Mouse (Mus musculus): Measurements from ENCODE around the gene Plekha8. TPM values are rescaled to one million over a fixed set of nuclear protein-coding genes. Genes with fewer than 3 reads are reported as not detected.

Plekha8 gene
- polyA plus RNA-seq, 1 experiment: 1.2 TPM

DNA sequence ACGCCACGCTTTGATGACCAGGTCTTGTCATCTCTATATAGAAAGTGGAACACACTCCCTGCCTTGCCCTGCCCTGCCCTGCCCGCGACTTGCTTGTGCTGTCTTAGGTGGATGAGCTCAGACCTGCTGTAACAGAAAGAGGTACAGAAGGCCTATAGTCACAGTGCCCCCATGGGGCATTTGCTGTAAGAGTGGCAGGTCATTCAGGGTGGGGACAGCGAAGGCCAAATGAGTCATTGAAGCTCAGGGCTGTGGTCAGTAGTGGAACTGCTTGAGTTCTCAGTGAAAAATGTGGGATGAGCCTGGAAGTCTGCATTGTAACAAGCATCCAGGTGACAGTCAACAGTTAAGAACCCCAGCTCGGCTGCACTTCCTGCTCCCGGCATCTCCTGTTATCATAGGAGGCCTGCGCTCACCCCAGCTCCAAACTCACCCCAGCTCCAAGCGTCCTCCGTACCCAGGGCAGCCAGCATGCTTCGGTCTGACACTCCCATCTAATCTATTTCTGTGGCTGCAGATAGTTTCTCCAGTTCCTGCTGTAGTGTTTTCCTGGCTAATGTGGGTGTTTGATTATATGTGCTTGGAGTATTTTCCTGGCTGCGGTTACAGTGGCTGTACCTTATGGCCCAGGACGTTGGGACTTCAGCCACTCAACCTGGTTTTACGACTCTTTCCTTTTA, 90.9 kb downstream of the Plekha8 start:
- H3K27me3 ChIP-seq (ENCODE audit: control insufficient read depth, insufficient read depth, low read length): no peaks in the 10 kb centered on the region
- H3K27ac ChIP-seq (ENCODE audit: insufficient read depth, low read length): no peak overlapping the region
- no peak for DNase-seq (ENCODE audit: low read depth in 1 of 2, low spot score in 2 of 2)
- WGBS: 80% methylated on average over 14 of the region's 14 CpGs
- H3K4me1 ChIP-seq (ENCODE audit: control insufficient read depth, insufficient read depth, insufficient read length): no peaks in the 10 kb centered on the region; the same call in 1 of the 2 replicates
- H3K4me3 ChIP-seq (ENCODE audit: extremely low read depth, insufficient read depth, insufficient read length): no peak overlapping the region
- TF ChIP-seq POLR2A (IDR thresholded peaks at IDR 0.05; ENCODE audit: low read depth, low read length) (no peak), CTCF (IDR thresholded peaks at IDR 0.05; ENCODE audit: extremely low read depth, insufficient read depth, insufficient read length, insufficient replicate concordance) (no peak)
- no peaks in the 10 kb centered on the region for H3K36me3 ChIP-seq (ENCODE audit: control insufficient read depth, insufficient read depth, low read length)

DNA sequence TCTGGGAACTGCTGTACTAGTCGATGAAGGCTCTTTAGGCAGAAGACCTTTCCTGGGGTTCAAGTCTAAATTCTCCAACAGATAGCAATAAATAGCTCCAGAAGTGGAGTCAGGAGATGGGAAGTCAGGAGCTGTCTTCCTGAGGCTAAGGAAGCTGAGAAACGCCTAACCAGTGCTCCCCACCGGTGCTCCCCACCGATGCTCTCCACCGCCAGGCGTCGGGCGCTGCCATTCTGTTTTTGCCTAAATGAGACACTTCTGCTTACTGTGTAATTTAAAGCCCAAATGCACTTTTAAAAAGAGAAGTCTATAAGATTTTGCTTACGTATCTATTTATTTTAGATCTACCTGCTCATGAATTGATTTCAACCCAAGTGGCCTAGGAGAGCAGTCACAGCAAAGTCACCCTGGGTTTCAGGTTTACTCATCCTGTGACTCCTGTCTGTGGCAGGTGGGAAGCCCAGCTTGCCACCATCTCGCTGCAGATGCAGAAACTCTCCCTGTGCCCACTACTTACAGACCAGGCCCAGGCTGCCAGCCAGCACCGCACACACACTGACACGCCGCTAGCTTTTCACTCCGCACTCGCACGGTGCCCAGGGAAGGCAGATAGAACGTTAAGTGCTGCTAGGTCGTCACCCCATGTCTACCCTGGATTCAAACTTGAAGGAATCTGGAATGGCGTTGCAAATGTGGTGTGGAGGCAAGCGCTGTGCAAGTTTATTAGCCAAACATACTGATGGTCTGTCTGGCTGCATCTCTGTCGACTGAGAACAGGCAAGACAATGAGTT, 92.2 kb downstream of the Plekha8 start:
- Histone ChIP-seq H3K4me3 (ENCODE audit: extremely low read depth, insufficient read depth, insufficient read length) (no peak overlapping the region), H3K27me3 (ENCODE audit: control insufficient read depth, insufficient read depth, low read length) (no peaks in the 10 kb centered on the region), H3K4me1 (ENCODE audit: control insufficient read depth, insufficient read depth, insufficient read length) (no peaks in the 10 kb centered on the region; the same call in 1 of the 2 replicates), H3K27ac (ENCODE audit: insufficient read depth, low read length) (no peak overlapping the region), H3K36me3 (ENCODE audit: control insufficient read depth, insufficient read depth, low read length) (no peaks in the 10 kb centered on the region)
- DNase-seq (ENCODE audit: low read depth in 1 of 2, low spot score in 2 of 2): no peak
- 91% methylated on average over 21 of the region's 21 CpGs for WGBS
- TF ChIP-seq POLR2A (IDR thresholded peaks at IDR 0.05; ENCODE audit: low read depth, low read length): no peak
- no peak for TF ChIP-seq CTCF (IDR thresholded peaks at IDR 0.05; ENCODE audit: extremely low read depth, insufficient read depth, insufficient read length, insufficient replicate concordance)

DNA sequence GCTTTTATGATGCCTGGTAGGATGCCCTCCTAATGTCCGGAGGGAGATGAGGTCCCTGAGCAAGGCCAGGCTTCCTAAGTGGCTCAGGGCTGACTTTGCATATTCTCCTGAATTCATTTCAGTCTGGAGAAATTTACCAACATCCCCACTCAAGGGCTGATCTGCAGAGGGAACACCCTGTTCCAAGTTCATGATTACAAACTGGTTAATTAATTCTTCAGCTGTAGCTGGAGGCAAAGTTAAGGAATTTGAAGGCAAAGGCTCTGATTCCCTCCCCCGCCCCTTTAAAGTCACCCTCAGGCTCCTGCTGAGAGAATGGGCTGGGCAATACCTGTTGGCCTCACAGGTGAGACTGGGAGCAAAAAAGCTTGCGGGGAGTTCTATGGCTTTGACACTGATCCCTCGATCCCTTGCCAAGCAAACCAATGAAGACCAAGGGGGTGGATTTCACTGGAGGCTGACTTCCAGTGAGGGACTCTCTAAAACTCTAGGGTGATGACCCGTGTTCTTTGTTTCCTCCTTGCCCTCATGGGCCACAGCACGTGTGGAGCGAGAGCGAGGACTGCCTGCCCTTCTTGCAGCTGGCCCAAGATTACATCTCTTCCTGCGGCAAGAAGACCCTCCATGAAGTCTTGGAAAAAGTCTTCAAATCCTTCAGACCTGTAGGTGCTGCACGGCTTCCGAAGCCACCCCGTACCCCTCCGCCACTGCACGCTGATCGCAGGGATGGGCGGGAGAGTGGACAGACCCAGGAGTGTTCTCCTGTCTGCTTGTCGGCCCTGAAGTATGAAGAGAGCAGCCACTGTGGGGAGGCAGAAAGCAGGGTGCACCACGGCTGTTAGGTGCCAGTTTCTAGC, 93.8 kb downstream of the Plekha8 start:
- Histone ChIP-seq H3K27me3 (ENCODE audit: control insufficient read depth, insufficient read depth, low read length) (no peaks in the 10 kb centered on the region), H3K36me3 (ENCODE audit: control insufficient read depth, insufficient read depth, low read length) (no peaks in the 10 kb centered on the region), H3K27ac (ENCODE audit: insufficient read depth, low read length) (no peak overlapping the region), H3K4me3 (ENCODE audit: extremely low read depth, insufficient read depth, insufficient read length) (no peak overlapping the region), H3K4me1 (ENCODE audit: control insufficient read depth, insufficient read depth, insufficient read length) (no peaks in the 10 kb centered on the region; the same call in 1 of the 2 replicates)
- 87% methylated on average over 18 of the region's 18 CpGs for WGBS
- TF ChIP-seq POLR2A (IDR thresholded peaks at IDR 0.05; ENCODE audit: low read depth, low read length) (no peak), CTCF (IDR thresholded peaks at IDR 0.05; ENCODE audit: extremely low read depth, insufficient read depth, insufficient read length, insufficient replicate concordance) (no peak)
- DNase-seq (ENCODE audit: low read depth in 1 of 2, low spot score in 2 of 2): no peak

DNA sequence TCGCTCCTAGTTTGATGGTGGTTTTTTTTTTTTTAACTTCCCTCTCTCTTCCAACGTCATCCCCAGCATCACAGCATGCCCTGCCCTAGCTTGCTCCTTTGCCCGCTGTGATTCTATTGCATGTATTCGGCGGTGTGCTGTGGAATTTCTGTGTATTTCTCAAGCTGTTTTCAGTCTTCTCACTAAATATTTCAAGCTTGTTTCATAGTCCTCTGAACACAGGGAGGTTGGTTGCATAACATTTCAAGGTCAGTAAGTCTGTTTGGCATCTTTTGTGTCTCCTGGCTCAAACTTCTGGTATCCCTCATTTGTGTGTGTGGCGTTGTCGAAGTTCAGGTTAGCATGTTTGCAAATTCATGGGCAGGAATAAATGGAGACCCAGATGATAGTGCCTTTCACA, 94.8 kb downstream of the Plekha8 start:
- Histone ChIP-seq H3K27ac (ENCODE audit: insufficient read depth, low read length) (no peak overlapping the region), H3K36me3 (ENCODE audit: control insufficient read depth, insufficient read depth, low read length) (no peaks in the 10 kb centered on the region), H3K4me3 (ENCODE audit: extremely low read depth, insufficient read depth, insufficient read length) (no peak overlapping the region), H3K4me1 (ENCODE audit: control insufficient read depth, insufficient read depth, insufficient read length) (no peaks in the 10 kb centered on the region; the same call in 1 of the 2 replicates), H3K27me3 (ENCODE audit: control insufficient read depth, insufficient read depth, low read length) (no peaks in the 10 kb centered on the region)
- WGBS: 93% methylated on average over 7 of the region's 7 CpGs
- no peak for TF ChIP-seq CTCF (IDR thresholded peaks at IDR 0.05; ENCODE audit: extremely low read depth, insufficient read depth, insufficient read length, insufficient replicate concordance)
- TF ChIP-seq POLR2A (IDR thresholded peaks at IDR 0.05; ENCODE audit: low read depth, low read length): no peak
- no peak for DNase-seq (ENCODE audit: low read depth in 1 of 2, low spot score in 2 of 2)

DNA sequence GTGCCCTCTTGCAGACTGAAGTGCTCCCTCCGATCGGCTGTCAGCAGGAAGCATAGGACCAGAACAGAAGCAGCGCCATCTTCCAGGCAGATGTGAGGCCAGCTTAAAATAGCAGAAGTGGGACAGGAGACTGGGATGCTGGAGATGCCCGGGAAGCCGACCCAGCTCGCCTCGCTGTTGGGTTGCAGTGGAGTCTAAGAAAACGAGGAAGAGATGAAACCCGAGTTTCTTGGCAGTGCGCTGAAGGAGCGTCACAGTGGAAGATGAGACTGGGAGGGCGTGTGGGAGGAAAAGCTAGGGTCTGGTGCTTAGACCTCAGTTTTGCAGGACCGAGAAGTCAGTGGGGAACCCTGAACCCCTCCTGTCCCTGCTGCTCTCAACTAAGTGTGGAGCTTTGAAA, 95.9 kb downstream of the Plekha8 start:
- Histone ChIP-seq H3K27me3 (ENCODE audit: control insufficient read depth, insufficient read depth, low read length) (no peaks in the 10 kb centered on the region), H3K4me1 (ENCODE audit: control insufficient read depth, insufficient read depth, insufficient read length) (no peaks in the 10 kb centered on the region), H3K4me3 (ENCODE audit: extremely low read depth, insufficient read depth, insufficient read length) (no peak overlapping the region), H3K36me3 (ENCODE audit: control insufficient read depth, insufficient read depth, low read length) (no peaks in the 10 kb centered on the region), H3K27ac (ENCODE audit: insufficient read depth, low read length) (no peak overlapping the region)
- DNase-seq (ENCODE audit: low read depth in 1 of 2, low spot score in 2 of 2): no peak
- WGBS: 92% methylated on average over 13 of the region's 13 CpGs
- TF ChIP-seq POLR2A (IDR thresholded peaks at IDR 0.05; ENCODE audit: low read depth, low read length): no peak
- no peak for TF ChIP-seq CTCF (IDR thresholded peaks at IDR 0.05; ENCODE audit: extremely low read depth, insufficient read depth, insufficient read length, insufficient replicate concordance)

DNA sequence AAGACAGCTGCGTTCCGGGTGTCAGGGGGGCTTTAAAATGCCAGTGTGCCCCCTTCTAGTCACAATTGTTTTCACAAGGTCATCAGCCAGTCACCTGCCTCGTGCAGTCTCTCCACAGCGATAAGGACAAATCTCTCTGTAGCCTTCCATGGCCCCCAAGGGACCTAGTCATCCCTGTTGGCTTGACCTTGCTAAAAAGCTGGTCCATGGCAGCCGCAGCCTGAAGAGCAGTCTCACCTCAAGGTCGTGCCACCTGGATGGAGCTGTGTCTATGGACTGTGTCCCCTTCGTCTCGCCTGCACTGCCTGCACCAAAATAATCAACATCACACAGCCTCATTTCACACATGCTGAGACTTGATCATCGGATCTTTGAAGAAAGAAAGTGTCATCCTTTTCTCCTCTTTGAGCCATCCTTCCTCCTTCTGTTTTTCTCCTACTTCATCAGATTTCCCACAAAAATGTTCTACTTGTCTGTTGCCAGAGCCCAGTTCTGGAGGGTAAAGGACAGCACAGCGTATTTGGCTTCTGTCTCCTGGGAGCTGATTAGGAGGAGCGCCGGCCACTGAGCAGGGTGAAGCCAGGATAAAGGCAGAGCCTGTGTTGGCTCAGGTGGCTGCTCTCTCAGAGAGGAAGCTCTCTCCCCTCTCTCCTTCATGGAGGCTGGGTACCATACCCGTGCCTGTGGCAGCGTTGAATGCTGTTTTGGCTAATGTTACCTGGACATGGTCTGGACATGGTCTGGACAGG, 96.6 kb downstream of the Plekha8 start:
- TF ChIP-seq POLR2A (IDR thresholded peaks at IDR 0.05; ENCODE audit: low read depth, low read length) (no peak), CTCF (IDR thresholded peaks at IDR 0.05; ENCODE audit: extremely low read depth, insufficient read depth, insufficient read length, insufficient replicate concordance) (no peak)
- Histone ChIP-seq H3K27me3 (ENCODE audit: control insufficient read depth, insufficient read depth, low read length) (no peaks in the 10 kb centered on the region), H3K36me3 (ENCODE audit: control insufficient read depth, insufficient read depth, low read length) (no peaks in the 10 kb centered on the region), H3K4me1 (ENCODE audit: control insufficient read depth, insufficient read depth, insufficient read length) (no peaks in the 10 kb centered on the region), H3K27ac (ENCODE audit: insufficient read depth, low read length) (no peak overlapping the region), H3K4me3 (ENCODE audit: extremely low read depth, insufficient read depth, insufficient read length) (no peak overlapping the region)
- WGBS: 90% methylated on average over 14 of the region's 14 CpGs
- no peak for DNase-seq (ENCODE audit: low read depth in 1 of 2, low spot score in 2 of 2)

All from spleen, adult 2 months (tissue).